Mouse (Mus musculus) liver, embryonic 14.5 days (tissue): ENCODE data around the gene Ndufs5.
A peak's percentile ranks its signal among the peaks of the same experiment; 100 is the strongest.

Experiments
- CTCF ChIP-seq: IDR thresholded peaks from 2 replicates; pipeline ENCODE4 v1.5.1; 2016; ENCODE audit warnings: antibody characterized with exemption, low read depth, control low read depth
- EP300 ChIP-seq: IDR thresholded peaks from 2 replicates; pipeline ENCODE4 v1.6.1; 2016; ENCODE audit warnings: antibody characterized with exemption, low read depth

- TF ChIP-seq CTCF: peak; percentile 31; the same call in 1 of the 2 replicates
- no peak for TF ChIP-seq EP300
These were observed 10.7 kb downstream of the Ndufs5 start for GRCm38 (mm10) chr4:123707340-123707739.
